ENCODE assay signal across 13 mouse cellular contexts in the genomic region with DNA sequence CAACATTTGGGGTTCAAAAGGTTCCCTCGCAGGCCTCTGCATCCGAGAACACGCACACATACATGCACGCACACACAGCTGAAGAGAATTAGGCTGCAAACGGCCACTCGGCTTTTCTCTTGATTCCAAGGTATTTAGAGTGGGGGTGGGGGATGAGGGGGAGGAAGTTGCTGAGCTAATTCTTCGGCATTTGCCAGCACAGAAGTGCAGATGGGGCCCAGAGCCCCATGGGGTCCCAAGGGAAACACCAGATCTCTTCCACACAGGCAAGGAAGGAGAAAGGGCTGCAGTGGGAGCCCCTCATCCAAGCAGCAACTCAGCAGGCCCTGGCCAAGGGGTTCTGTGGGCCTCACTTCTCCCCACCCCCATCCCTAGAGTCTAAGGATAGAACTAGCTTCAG.
A peak's percentile ranks its signal among the peaks of the same experiment; 100 is the strongest.
DNase-seq lines count a peak whose midpoint lies in the region; ATAC-seq and TF ChIP-seq lines count a peak whose summit lies in the region.
"Had no signal": no experiment of that assay in that cellular context is flagged by ENCODE, and none has a peak within 500 bp of the region (broad histone marks: within the 10 kb centered on the region; RNA-seq: fewer than 3 reads in every experiment).

No protein-coding gene starts in this region.

- peak overlapping the region; percentile 37 for H3K27ac ChIP-seq in heart, embryonic 13.5 days (replicated peaks)
- H3K27ac ChIP-seq in lung, embryonic 14.5 days (ENCODE audit: low read depth) = peak overlapping the region; percentile 12; the same call in 1 of the 2 replicates
- no peak overlapping the region for H3K27ac ChIP-seq in lung, postnatal 0 days (ENCODE audit: low read length)
- peak overlapping the region; percentile 79 for H3K27ac ChIP-seq in embryonic facial prominence, embryonic 15.5 days (replicated peaks)
- no peak overlapping the region for H3K27ac ChIP-seq in gastrocnemius, adult 2 months
- H3K27ac ChIP-seq: kidney, postnatal 0 days; liver, embryonic 12.5 days had no signal

- peak overlapping the region; percentile 38; the same call in 1 of the 2 replicates for H3K9ac ChIP-seq in heart, embryonic 13.5 days
- no peak overlapping the region; the same call in 1 of the 2 replicates for H3K9ac ChIP-seq in lung, embryonic 14.5 days
- H3K9ac ChIP-seq in lung, postnatal 0 days (replicated peaks; ENCODE audit: low read depth) = no peak overlapping the region
- no peak overlapping the region for H3K9ac ChIP-seq in embryonic facial prominence, embryonic 15.5 days
- H3K9ac ChIP-seq: liver, embryonic 12.5 days had no signal

- no peak overlapping the region for H3K4me3 ChIP-seq in heart, embryonic 13.5 days
- H3K4me3 ChIP-seq in lung, embryonic 14.5 days (ENCODE audit: low read depth, low read length) = no peak overlapping the region
- H3K4me3 ChIP-seq in lung, postnatal 0 days (ENCODE audit: low read depth, low read length) = no peak overlapping the region
- no peak overlapping the region for H3K4me3 ChIP-seq in embryonic facial prominence, embryonic 15.5 days (replicated peaks)
- no peak overlapping the region for H3K4me3 ChIP-seq in gastrocnemius, adult 2 months
- H3K4me3 ChIP-seq: liver, embryonic 12.5 days had no signal

- DNase-seq in heart, postnatal 25 days (ENCODE audit: low spot score) = no peak
- DNase-seq in lung, embryonic 14.5 days = no peak
- DNase-seq in lung, postnatal 0 days (ENCODE audit: low spot score) = no peak
- peak; percentile 24 for DNase-seq in mesoderm, embryonic 11.5 days (ENCODE audit: low read depth, low spot score)
- DNase-seq in right cerebral cortex, postnatal 36 days (ENCODE audit: low spot score in 2 of 2) = no peak
- no peak for DNase-seq in gastrocnemius, adult 2 months
- DNase-seq: cerebellum, adult 11 months; gastrocnemius, postnatal 10 days; lung, postnatal 14 days had no signal

- intact Hi-C loops in heart, postnatal 25 days (cut with DNase I) = no loop called here
- intact Hi-C loops in gastrocnemius, adult 2 months (cut with DNase I) = no loop called here

- TF ChIP-seq CTCF in lung, embryonic 14.5 days (IDR thresholded peaks at IDR 0.05; ENCODE audit: low read depth) = no peak
- no peak for TF ChIP-seq CTCF in lung, postnatal 0 days (IDR thresholded peaks at IDR 0.05)
- no peak for TF ChIP-seq CTCF in gastrocnemius, adult 2 months (IDR thresholded peaks at IDR 0.05)

- no peak overlapping the region for H3K4me2 ChIP-seq in heart, embryonic 13.5 days
- no peak overlapping the region for H3K4me2 ChIP-seq in lung, embryonic 14.5 days
- no peak overlapping the region for H3K4me2 ChIP-seq in lung, postnatal 0 days (replicated peaks; ENCODE audit: low read depth, low read length)
- no peak overlapping the region for H3K4me2 ChIP-seq in embryonic facial prominence, embryonic 15.5 days (replicated peaks)
- H3K4me2 ChIP-seq: liver, embryonic 12.5 days had no signal

- no peak for TF ChIP-seq EP300 in lung, postnatal 0 days (IDR thresholded peaks at IDR 0.05)

- no peaks in the 10 kb centered on the region for H3K27me3 ChIP-seq in heart, embryonic 13.5 days (replicated peaks)
- no peaks in the 10 kb centered on the region for H3K27me3 ChIP-seq in lung, embryonic 14.5 days (ENCODE audit: insufficient read depth, low read length)
- no peaks in the 10 kb centered on the region for H3K27me3 ChIP-seq in lung, postnatal 0 days (replicated peaks; ENCODE audit: insufficient read depth, low read length)
- no peaks in the 10 kb centered on the region for H3K27me3 ChIP-seq in embryonic facial prominence, embryonic 15.5 days
- H3K27me3 ChIP-seq: liver, embryonic 12.5 days had no signal

- peaks cover 51% of the 10 kb centered on the region for H3K4me1 ChIP-seq in heart, embryonic 13.5 days
- peaks cover 10% of the 10 kb centered on the region for H3K4me1 ChIP-seq in lung, embryonic 14.5 days (ENCODE audit: insufficient read depth)
- no peaks in the 10 kb centered on the region for H3K4me1 ChIP-seq in lung, postnatal 0 days (ENCODE audit: insufficient read depth, low read depth, low read length)
- H3K4me1 ChIP-seq in embryonic facial prominence, embryonic 15.5 days = peaks cover 26% of the 10 kb centered on the region

- H3K9me3 ChIP-seq in heart, embryonic 13.5 days = peaks cover 10% of the 10 kb centered on the region; the same call in 1 of the 2 replicates
- peaks cover 6% of the 10 kb centered on the region; the same call in 1 of the 2 replicates for H3K9me3 ChIP-seq in lung, embryonic 14.5 days (ENCODE audit: low read depth, low read length)
- H3K9me3 ChIP-seq in lung, postnatal 0 days (ENCODE audit: low read length) = no peaks in the 10 kb centered on the region
- H3K9me3 ChIP-seq in embryonic facial prominence, embryonic 15.5 days (replicated peaks) = 0 out of 2 replicates have a peak, but pooled peaks cover 3% of the 10 kb centered on the region
- H3K9me3 ChIP-seq: liver, embryonic 12.5 days had no signal

- peaks cover 14% of the 10 kb centered on the region for H3K36me3 ChIP-seq in heart, embryonic 13.5 days
- H3K36me3 ChIP-seq in lung, embryonic 14.5 days (ENCODE audit: insufficient read depth) = no peaks in the 10 kb centered on the region
- no peaks in the 10 kb centered on the region for H3K36me3 ChIP-seq in lung, postnatal 0 days (ENCODE audit: insufficient read depth, low read length)
- H3K36me3 ChIP-seq in embryonic facial prominence, embryonic 15.5 days = no peaks in the 10 kb centered on the region
- H3K36me3 ChIP-seq: liver, embryonic 12.5 days had no signal

- 44% methylated on average over 7 of the region's 7 CpGs for WGBS in heart, embryonic 13.5 days
- WGBS in lung, embryonic 14.5 days = 46% methylated on average over 7 of the region's 7 CpGs
- 54% methylated on average over 7 of the region's 7 CpGs for WGBS in lung, postnatal 0 days
- WGBS in embryonic facial prominence, embryonic 15.5 days = 22% methylated on average over 7 of the region's 7 CpGs

- ATAC-seq in heart, embryonic 13.5 days (ENCODE audit: extremely low read depth, insufficient number of reproducible peaks, low FRiP score, low TSS enrichment) = no peak
- ATAC-seq in lung, embryonic 14.5 days (ENCODE audit: insufficient read depth) = no peak
- ATAC-seq in lung, postnatal 0 days = no peak
- ATAC-seq in embryonic facial prominence, embryonic 15.5 days (ENCODE audit: insufficient number of reproducible peaks, low FRiP score, low TSS enrichment, low read depth) = peak; percentile 43
- ATAC-seq: liver, embryonic 12.5 days had no signal

Comparison
In these comparisons a context has a peak if more than half of its experiments do, and no peak if none do; other contexts are left out.
1. H3K27ac ChIP-seq: peak in heart, embryonic 13.5 days (single experiment), lung, embryonic 14.5 days (single experiment) and embryonic facial prominence, embryonic 15.5 days (single experiment); none in lung, postnatal 0 days (single experiment) and gastrocnemius, adult 2 months (single experiment).